Mouse (Mus musculus) cortical plate, adult 2 months (tissue): ENCODE measurements around the gene Rbpms2. TPM values are rescaled to one million over a fixed set of nuclear protein-coding genes. Genes with fewer than 3 reads are reported as not detected.
"Not testable (repeated sequence)": the region's sequence is repeated elsewhere in the genome, so short reads cannot be mapped to it uniquely, and the experiment has no call there.

ENCODE experiments used
- H3K27ac ChIP-seq: fragments of 200-500 bp; 2 replicates; pipeline ENCODE4 v1.5.1; 2012; ENCODE audit warnings: low read length, control low read depth, inconsistent platforms; ENCODE audit not compliant: insufficient read depth
- H3K4me1 ChIP-seq: fragments of 200-500 bp; 2 replicates; pipeline ENCODE4 v1.6.1; 2011; ENCODE audit warnings: low read length; ENCODE audit not compliant: control insufficient read depth, insufficient read depth
- H3K4me3 ChIP-seq: fragments of 200-500 bp; 2 replicates; pipeline ENCODE4 v1.5.1; 2011; ENCODE audit warnings: mild to moderate bottlenecking, low read length, control low read depth; ENCODE audit not compliant: insufficient read depth
- CTCF ChIP-seq: fragments of 200-500 bp; IDR thresholded peaks from 2 replicates; pipeline ENCODE4 v1.5.1; 2011; ENCODE audit warnings: mild to moderate bottlenecking, control low read depth, low read length; ENCODE audit not compliant: insufficient read depth; ENCODE audit errors: extremely low read depth
- POLR2A ChIP-seq: fragments of 200-500 bp; IDR thresholded peaks from 2 replicates; pipeline ENCODE4 v1.6.1; 2011; ENCODE audit warnings: mild to moderate bottlenecking, low read length, control low read depth; ENCODE audit not compliant: insufficient read depth; ENCODE audit errors: extremely low read depth
- polyA plus RNA-seq: library from polyadenylated mRNA; depleted of rRNA; stranded (reverse); fragments of >200 nt; gene quantifications from 2 replicates; pipeline ENCODE4 v1.2.3, GENCODE M21; 2012

Rbpms2 gene
- polyA plus RNA-seq, 1 experiment: 4.9 TPM

DNA sequence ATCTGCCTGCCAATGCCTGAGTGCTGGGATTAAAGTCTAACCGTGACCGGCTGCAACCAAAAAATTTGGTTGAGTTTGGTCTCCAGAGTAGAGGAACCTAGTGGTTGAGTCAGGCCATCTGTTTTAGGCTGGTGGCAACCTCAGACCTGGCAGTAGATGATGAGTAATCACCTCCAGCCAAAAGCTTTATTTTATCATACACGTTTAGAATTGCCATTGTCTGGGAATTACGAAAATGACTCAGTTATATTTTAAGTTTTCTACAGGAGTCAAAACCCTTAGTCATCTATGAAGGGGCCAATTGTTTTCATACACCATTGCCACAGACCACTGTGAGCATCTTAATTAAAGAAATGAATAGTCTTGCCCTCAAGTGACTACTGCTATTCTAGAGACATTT, 7.5 kb downstream of the Rbpms2 start:
- H3K4me3 ChIP-seq: no peak overlapping the region
- H3K4me1 ChIP-seq: no peaks in the 10 kb centered on the region
- TF ChIP-seq POLR2A: no peak
- TF ChIP-seq CTCF: no peak
- H3K27ac ChIP-seq: no peak overlapping the region

DNA sequence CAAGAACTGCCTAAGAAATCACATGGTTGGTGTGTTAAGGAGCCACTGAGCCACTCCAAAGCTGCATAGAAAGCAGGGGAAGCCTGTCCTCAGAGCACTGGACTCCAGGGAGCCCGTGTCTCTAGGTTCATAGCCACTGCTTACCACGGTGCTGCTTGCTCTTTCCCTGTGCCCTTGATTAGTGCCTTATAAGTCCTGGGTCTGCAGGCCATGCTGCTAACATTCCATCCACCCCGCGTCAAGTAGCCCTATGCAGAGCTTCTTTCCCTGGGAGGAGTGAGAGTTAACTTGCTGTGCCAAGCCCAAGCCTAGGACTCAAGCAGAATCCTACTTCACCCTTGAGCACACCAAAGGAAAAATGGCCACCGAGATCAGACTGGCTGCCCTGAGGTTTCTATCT, 9.6 kb downstream of the Rbpms2 start:
- Histone ChIP-seq H3K27ac (no peak overlapping the region), H3K4me1 (no peaks in the 10 kb centered on the region), H3K4me3 (no peak overlapping the region)
- TF ChIP-seq POLR2A (no peak), CTCF (no peak)

DNA sequence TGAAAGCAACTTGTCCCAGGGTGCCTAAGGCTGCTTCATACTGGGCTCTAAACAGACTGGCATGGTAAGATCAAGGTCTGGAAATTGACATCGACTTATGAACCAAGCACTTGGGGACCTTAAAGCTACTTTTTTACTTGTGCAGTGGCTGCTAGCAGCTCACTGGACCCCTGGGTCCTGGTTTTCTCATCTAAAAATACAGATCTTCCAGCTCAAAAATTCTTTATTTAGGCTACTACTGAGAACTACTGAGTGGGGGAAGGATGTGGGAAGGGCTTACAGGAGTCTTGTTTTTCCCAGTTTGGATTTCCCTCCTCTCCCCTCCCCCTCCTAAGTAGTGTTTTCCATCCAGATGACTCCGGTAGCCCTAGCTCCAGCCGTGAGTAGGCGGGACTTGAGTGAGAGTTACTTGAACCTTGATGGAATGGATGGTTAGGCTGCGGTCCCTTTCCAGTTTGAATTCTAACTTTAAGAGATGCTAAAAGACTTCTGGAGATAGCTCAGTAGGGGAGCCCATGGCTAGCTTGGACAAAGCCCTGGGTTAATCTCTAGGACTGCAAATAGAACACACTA, 11.5 kb downstream of the Rbpms2 start:
- no peak overlapping the region for H3K27ac ChIP-seq
- no peak for TF ChIP-seq POLR2A
- no peak for TF ChIP-seq CTCF
- no peaks in the 10 kb centered on the region for H3K4me1 ChIP-seq
- no peak overlapping the region for H3K4me3 ChIP-seq

DNA sequence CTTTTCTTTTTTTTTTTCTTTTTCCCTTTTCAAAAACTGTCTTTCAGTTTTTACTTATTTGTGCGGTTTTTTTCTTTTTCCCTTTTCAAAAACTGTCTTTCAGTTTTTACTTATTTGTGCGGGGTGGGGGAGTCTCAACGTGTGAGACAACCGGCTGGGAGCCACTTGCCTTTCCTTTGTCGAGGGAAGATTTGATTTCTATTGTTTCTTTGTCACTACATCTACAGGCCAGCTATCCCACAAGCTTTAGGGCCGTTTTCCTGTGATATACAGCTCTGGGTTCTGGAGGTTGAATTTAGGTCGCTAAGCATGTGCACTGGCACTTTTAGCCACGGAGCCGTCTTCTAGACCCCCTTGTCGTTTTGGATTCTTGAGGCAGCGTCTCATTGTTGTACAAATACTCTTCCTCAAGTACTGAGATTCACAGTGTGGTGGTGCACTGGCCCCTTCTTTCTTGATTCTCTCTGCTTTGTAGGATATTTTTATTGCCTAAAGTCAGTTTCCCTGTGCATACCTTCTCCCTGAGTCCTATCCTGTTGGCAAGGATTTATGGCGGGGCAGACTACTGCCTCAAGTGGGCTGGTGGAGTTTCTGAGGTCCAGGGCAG, 12.1 kb downstream of the Rbpms2 start:
- no peaks in the 10 kb centered on the region for H3K4me1 ChIP-seq
- H3K4me3 ChIP-seq: no peak overlapping the region
- H3K27ac ChIP-seq: no peak overlapping the region
- no peak for TF ChIP-seq POLR2A
- no peak for TF ChIP-seq CTCF

DNA sequence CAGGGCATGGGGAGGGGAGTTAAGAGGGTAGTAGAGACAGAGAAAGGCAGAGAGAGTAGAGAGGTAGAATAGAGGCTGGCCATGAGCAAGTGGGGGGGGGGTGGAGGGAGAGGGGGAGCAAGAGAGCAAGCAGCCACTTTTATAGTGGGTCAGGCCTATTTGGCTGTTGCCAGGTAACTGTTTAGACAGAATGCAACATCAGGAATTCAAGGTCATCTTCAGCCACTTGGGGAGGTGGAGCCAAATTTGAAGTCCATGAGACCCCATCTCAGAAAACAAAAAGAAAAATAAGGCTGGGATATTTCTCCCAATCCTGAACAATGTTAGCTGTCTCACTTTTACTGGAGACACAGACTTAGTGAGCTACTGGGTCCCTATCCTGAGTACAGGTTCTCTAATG, 13.1 kb downstream of the Rbpms2 start:
- H3K27ac ChIP-seq: no peak overlapping the region
- no peaks in the 10 kb centered on the region for H3K4me1 ChIP-seq
- no peak overlapping the region for H3K4me3 ChIP-seq
- no peak for TF ChIP-seq POLR2A
- TF ChIP-seq CTCF: no peak

DNA sequence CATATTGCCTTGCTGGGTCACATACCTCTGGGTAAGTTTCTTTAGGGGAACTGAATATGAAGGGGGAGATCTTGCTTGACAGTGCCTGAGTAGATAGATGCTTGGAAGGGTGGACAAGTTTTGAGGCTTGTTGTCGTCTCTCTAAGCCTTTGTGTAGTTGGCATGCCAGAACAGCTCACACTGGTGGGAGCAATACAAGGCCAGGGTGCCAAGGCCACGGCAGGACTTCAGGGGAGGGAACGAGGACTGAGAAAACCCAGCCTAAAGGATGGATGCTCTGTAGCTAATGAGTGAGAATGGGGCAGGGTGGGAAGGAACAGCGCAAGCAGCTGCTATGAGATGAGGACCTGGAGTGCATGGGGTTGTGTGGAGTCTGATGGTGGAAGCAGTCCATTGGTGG, 15.5 kb downstream of the Rbpms2 start:
- TF ChIP-seq CTCF (no peak), POLR2A (no peak)

DNA sequence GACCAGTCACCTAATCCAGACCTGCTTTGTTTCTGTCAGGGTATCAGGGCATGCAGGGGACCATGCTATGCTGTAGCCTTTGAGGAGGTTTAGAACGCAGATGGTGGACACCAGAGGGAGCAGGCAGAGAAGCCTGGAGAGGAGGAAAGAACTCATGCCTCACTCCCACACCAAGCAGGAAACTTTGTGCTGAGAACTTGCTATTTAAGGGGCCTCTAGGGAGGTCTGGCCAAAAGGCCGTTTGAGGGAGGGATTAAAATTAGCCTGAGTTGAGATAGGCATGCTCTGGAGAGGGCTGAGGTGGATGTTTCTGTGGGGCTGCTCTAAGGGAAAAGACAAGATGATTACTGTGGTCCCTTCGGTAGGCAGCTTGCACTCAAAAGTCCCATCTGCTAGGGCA, 16.5 kb downstream of the Rbpms2 start:
- TF ChIP-seq CTCF (no peak), POLR2A (no peak)

More for the DNA sequence above, 15.5 kb downstream of the Rbpms2 start:
- Histone ChIP-seq H3K27ac (no peak overlapping the region), H3K4me1 (no peaks in the 10 kb centered on the region), H3K4me3 (no peak overlapping the region)

DNA sequence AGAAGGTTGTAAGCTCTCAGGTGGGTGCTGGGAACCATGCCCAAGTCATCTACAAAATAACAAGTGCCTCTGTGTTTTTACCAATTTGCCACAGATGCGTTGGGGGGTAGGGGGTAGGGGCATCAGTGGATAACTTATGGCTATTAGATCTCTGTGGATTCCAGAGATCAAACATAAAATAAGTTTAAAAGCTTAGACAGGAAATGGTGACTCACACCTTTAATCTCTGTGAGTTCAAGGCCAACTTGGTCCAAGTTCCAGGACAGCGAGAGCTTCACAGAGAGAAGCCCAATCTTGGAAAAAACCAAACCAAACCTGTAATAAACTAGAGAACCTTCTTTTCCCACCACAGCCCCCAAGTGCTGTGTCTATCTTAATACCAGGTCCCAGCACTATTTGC, 17.3 kb downstream of the Rbpms2 start:
- Histone ChIP-seq H3K4me1 (no peaks in the 10 kb centered on the region), H3K27ac (no peak overlapping the region), H3K4me3 (no peak overlapping the region)
- TF ChIP-seq CTCF: no peak
- no peak for TF ChIP-seq POLR2A

More for the DNA sequence above, 16.5 kb downstream of the Rbpms2 start:
- no peak overlapping the region for H3K4me3 ChIP-seq
- no peaks in the 10 kb centered on the region for H3K4me1 ChIP-seq
- no peak overlapping the region for H3K27ac ChIP-seq

DNA sequence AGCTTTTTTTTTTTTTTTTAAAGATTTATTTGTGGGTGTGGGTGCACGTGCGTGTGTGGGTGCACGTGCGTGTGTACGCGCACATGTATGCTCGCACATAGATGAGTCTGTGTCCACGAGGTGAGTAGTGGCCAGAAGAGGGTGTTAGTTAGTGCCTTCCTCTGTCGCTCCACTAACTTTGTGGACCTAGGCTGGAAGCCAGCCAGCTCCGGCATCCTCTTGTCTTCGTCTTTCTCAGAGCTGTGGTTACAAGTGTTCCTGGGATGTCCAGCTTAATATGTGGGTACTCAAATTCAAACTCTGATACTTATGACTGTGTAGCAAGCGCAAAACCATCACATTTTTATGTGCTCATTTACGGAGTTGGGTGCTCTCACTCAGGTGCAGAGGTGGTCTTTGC, 19.3 kb downstream of the Rbpms2 start:
- Histone ChIP-seq H3K4me1 (no peaks in the 10 kb centered on the region), H3K4me3 (no peak overlapping the region), H3K27ac (no peak overlapping the region)
- TF ChIP-seq POLR2A: no peak
- TF ChIP-seq CTCF: no peak

DNA sequence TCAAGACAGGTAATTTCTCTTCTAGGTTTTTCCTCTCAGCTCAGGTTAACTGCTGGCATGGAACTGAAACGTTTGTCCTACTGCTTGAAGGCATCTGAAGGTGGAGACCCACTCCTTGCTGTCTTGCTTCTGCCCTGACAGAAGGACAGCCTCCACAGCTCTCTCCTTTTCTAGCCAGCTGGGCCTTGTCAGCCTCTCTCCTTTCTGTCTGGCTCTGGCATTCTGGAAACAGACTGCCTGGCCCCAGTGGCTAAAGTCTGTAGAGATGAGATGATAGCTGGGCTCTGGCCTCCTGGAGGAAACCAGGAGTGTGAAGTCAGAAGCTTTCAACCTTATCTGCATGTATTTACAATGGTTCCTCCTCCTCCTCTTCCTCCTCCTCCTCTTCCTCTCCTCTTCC, 20.5 kb downstream of the Rbpms2 start:
- Histone ChIP-seq H3K27ac (no peak overlapping the region), H3K4me1 (no peaks in the 10 kb centered on the region), H3K4me3 (no peak overlapping the region)
- no peak for TF ChIP-seq CTCF
- TF ChIP-seq POLR2A: no peak

DNA sequence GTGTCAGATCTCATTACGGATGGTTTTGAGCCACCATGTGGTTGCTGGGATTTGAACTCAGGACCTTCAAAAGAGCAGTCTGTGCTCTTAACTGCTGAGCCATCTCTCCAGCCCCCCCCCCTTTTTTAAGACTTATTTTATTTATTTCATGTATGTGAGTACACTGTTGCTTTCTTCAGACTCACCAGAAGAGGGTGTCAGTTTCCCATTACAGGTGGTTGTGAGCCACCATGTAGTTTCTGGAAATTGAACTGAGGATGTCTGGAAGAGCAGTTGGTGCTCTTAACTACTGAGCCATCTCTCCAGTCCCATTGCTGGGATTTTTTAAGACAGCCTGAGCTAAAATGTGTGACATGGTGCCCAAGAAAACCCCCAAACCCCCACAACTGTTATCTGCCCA, 22.5 kb downstream of the Rbpms2 start:
- not testable (repeated sequence) for H3K4me1 ChIP-seq, H3K4me3 ChIP-seq, H3K27ac ChIP-seq
